Mouse (Mus musculus) hindbrain, embryonic 11.5 days (tissue): ENCODE data around the gene Ikzf2. TPM values are rescaled to one million over a fixed set of nuclear protein-coding genes. Genes with fewer than 3 reads are reported as not detected.

ENCODE experiments used
- ATAC-seq: fragments of 200-750 bp; cut with Nextera tagmentation; 2 replicates; pipeline ENCODE4 v1.8.0; 2017; ENCODE audit warnings: mild to moderate bottlenecking, moderate TSS enrichment, moderate library complexity; ENCODE audit not compliant: low FRiP score
- DNase-seq: peaks from one replicate; pipeline ENCODE4 v3.0.0-alpha.2; 2015; ENCODE audit warnings: low spot score
- H3K27ac ChIP-seq: fragments of 300-500 bp; sonication (generic); 2 replicates; pipeline ENCODE4 v1.5.1; 2014; ENCODE audit warnings: mild to moderate bottlenecking, low read depth, low read length
- H3K27me3 ChIP-seq: fragments of 300-500 bp; sonication (generic); 2 replicates; pipeline ENCODE4 v1.6.1; 2014; ENCODE audit warnings: mild to moderate bottlenecking, low read length, moderate library complexity, mixed read lengths; ENCODE audit not compliant: control insufficient read depth, insufficient read depth
- H3K36me3 ChIP-seq: fragments of 300-500 bp; sonication (generic); 2 replicates; pipeline ENCODE4 v1.6.1; 2014; ENCODE audit warnings: mild to moderate bottlenecking, low read length, moderate library complexity, mixed read lengths; ENCODE audit not compliant: control insufficient read depth, insufficient read depth
- H3K4me1 ChIP-seq: fragments of 300-500 bp; sonication (generic); replicated peaks from 2 replicates; pipeline ENCODE4 v1.6.1; 2014; ENCODE audit warnings: low read length, mixed read lengths; ENCODE audit not compliant: control insufficient read depth, insufficient read depth
- H3K4me2 ChIP-seq: fragments of 300-500 bp; sonication (generic); replicated peaks from 2 replicates; pipeline ENCODE4 v1.6.1; 2014; ENCODE audit warnings: mild to moderate bottlenecking, low read depth, low read length
- H3K4me3 ChIP-seq: fragments of 300-500 bp; sonication (generic); 2 replicates; pipeline ENCODE4 v1.5.1; 2014; ENCODE audit warnings: low read depth, low read length
- H3K9ac ChIP-seq: fragments of 300-500 bp; sonication (generic); 2 replicates; pipeline ENCODE4 v1.6.1; 2014; ENCODE audit warnings: low read depth, low read length
- H3K9me3 ChIP-seq: fragments of 300-500 bp; sonication (generic); 2 replicates; pipeline ENCODE4 v1.6.1; 2016; ENCODE audit warnings: low read length; ENCODE audit not compliant: control insufficient read depth
- WGBS: fragments of 180-500 bp; shearing (Covaris S2); extraction: QIAGEN DNeasy Blood & Tissue Kit; methylation state at CpG from one replicate; pipeline ENCODE4 v1.1.7; 2014; 5-methylcytosine and 5-hydroxymethylcytosine counted together
- polyA plus RNA-seq: library from polyadenylated mRNA; unstranded; fragments of >200 nt; fragmentation: Nextera tagmentation; extraction: Ambion mirVana; gene quantifications from 2 replicates; pipeline ENCODE4 v1.2.1, GENCODE M21; 2014

The Ikzf2 gene
- polyA plus RNA-seq, 1 experiment from 2014 or later = 5.1 TPM

DNA sequence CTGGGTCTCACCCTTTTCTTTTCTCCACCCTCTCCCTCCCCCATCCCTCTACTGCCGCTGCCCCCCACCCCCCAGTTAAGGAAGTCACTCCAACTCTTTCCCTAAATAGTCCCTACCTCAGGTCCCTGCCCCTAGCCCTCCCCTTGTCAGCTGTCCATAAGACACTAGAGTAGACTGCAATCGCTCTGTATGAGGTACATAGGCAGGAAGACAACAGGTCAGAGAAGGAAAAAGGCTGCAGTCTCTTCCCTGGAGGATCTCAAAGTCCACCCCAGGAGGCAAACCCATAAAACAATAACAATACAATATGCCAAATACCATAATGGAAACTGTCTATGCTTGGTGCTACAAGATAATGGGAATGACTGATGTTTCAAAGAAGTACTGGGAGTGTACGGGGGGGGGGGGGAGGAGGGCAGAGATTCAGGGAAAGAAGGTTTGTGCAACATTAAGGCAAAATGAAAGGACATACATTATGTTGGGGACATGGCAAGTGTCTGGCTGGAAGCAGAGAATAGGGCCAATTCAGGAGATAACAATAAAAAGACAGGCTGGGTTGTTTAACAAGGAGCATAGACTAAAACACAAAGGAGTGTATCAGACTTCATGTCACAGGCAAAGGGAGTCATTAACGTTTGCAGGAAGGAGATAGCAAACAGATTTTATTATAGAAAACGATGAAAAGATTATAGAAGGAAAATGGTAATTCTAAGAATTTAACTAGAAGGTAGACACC is 30.8 kb downstream of the Ikzf2 start:
- Histone ChIP-seq H3K9me3 (no peaks in the 10 kb centered on the region), H3K4me3 (no peak overlapping the region), H3K9ac (no peak overlapping the region), H3K36me3 (no peaks in the 10 kb centered on the region), H3K4me1 (no peaks in the 10 kb centered on the region; the same call in 1 of the 2 replicates), H3K27ac (no peak overlapping the region), H3K27me3 (no peaks in the 10 kb centered on the region), H3K4me2 (no peak overlapping the region)
- DNase-seq (no peak), ATAC-seq (peak; percentile 38; the same call in 1 of the 2 replicates)
- WGBS = 48% methylated on average over 5 of the region's 5 CpGs

DNA sequence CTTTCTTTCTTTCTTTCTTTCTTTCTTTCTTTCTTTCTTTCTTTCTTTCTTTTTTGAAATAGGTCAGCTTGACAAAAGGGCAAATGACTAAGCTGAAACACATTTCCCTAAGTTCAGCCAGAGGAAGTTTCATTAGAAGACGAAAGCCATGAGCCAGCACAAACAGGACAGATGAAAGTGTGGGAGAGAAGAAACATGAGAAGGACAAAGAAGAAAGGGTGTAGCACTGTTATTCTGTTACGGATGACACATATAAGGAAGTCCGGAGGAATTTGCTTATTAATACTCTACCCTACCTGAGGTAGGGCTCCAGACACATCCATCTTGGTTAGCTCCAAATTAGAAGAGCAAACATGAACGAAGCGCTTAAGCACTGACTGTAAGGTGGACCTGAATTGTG is 31.7 kb downstream of the Ikzf2 start:
- no peaks in the 10 kb centered on the region; the same call in 1 of the 2 replicates for H3K4me1 ChIP-seq
- H3K9me3 ChIP-seq = no peaks in the 10 kb centered on the region
- H3K27ac ChIP-seq = no peak overlapping the region
- 89% methylated on average over 5 of the region's 5 CpGs for WGBS
- no peak overlapping the region for H3K4me2 ChIP-seq
- H3K9ac ChIP-seq = no peak overlapping the region
- no peaks in the 10 kb centered on the region for H3K27me3 ChIP-seq
- no peaks in the 10 kb centered on the region for H3K36me3 ChIP-seq
- DNase-seq = no peak
- H3K4me3 ChIP-seq = no peak overlapping the region
- no peak for ATAC-seq

DNA sequence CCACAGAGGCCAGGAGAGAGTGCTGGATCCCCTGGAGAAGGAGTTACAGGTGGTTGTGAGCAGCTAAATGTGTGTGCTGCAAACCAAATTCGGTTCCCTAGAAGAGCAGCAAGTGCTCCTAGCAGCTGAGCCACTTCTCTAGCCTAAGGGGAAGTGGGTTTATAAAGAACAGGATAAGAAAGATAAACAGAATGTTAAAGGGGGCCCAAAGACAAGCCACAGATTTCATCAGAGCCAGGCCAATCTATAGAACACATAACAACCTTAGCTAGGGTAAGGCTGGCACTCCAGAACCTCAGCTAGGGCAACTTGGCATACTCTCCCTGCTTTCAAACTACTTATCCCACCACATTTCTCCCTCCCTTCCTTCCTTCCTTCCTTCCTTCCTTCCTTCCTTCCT is 32.1 kb downstream of the Ikzf2 start:
- no peak overlapping the region for H3K9ac ChIP-seq
- H3K27me3 ChIP-seq = no peaks in the 10 kb centered on the region
- H3K4me2 ChIP-seq = no peak overlapping the region
- ATAC-seq = no peak
- H3K4me1 ChIP-seq = no peaks in the 10 kb centered on the region; the same call in 1 of the 2 replicates
- H3K36me3 ChIP-seq = no peaks in the 10 kb centered on the region
- no peak overlapping the region for H3K27ac ChIP-seq
- no peak overlapping the region for H3K4me3 ChIP-seq
- DNase-seq = no peak
- H3K9me3 ChIP-seq = no peaks in the 10 kb centered on the region
- 79% methylated on average over 1 of the region's 1 CpGs for WGBS

DNA sequence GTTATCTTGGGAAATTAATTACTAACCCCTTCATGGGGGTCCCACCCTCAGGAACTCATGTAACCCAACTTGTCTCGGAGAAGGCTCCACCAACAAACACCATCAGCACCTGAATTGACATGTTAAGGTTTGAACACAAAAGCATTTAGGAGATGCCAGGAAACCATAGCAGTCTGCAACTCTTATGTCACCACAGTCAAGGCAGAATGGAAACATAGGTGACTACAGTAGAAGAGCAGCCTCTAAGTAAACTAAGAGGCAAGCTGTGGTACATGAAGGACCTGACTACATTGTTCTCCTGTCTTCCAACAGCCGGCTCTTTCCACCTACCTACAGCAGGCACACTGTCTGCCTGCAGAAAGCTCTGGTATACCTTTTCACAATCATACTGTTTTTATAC is 33.6 kb downstream of the Ikzf2 start:
- no peak for ATAC-seq

DNA sequence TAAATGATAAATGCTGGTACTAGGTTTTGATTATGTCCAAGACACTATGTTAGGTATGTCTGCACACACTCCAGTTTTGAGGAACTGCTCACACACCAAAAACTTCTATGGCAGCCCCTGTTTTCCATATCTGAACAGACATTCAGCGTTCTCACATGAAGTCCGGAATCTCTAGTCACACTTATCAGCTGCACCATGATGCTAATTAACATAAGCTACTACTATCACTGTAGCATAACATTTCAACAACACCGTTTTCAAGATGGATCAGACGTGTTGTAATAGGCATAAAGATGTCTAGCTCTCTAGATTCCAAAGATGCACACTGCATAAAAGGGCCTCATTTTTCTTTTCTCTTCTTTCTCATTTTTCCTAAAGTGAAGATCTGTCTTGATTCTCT is 43.9 kb downstream of the Ikzf2 start:
- H3K4me1 ChIP-seq = no peaks in the 10 kb centered on the region
- 91% methylated on average over 4 of the region's 4 CpGs for WGBS
- no peak for DNase-seq

More for the DNA sequence above, 33.6 kb downstream of the Ikzf2 start:
- Histone ChIP-seq H3K9me3 (no peaks in the 10 kb centered on the region), H3K4me1 (no peaks in the 10 kb centered on the region; the same call in 1 of the 2 replicates), H3K4me3 (no peak overlapping the region), H3K9ac (no peak overlapping the region), H3K27ac (no peak overlapping the region), H3K36me3 (no peaks in the 10 kb centered on the region), H3K4me2 (no peak overlapping the region), H3K27me3 (no peaks in the 10 kb centered on the region)
- DNase-seq = no peak
- WGBS = 84% methylated on average over 2 of the region's 2 CpGs

DNA sequence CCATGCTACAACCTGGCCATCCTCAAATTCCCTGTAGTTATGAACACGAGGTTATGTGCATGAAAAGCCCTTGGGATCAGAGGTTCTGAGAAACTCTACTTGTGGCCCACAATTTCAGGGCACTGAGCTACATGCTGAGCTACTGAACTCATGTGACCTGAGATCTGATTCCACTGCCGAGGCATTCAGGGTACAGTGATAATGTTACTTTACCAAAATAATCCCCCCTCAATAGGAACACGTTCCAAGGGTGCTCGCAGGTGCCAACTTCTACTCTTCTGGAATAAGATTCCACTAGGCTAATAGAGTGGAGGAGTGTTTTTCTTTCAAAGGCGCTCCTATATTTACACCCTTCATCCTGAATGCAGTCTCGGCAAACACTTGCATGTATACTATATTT is 45.1 kb downstream of the Ikzf2 start:
- Histone ChIP-seq H3K36me3 (no peaks in the 10 kb centered on the region), H3K9ac (no peak overlapping the region), H3K9me3 (no peaks in the 10 kb centered on the region), H3K27ac (no peak overlapping the region), H3K4me3 (no peak overlapping the region), H3K27me3 (no peaks in the 10 kb centered on the region), H3K4me1 (no peaks in the 10 kb centered on the region), H3K4me2 (no peak overlapping the region)
- DNase-seq (no peak), ATAC-seq (no peak)
- WGBS = 82% methylated on average over 6 of the region's 6 CpGs

More for the DNA sequence above, 43.9 kb downstream of the Ikzf2 start:
- Histone ChIP-seq H3K4me2 (no peak overlapping the region), H3K9ac (no peak overlapping the region), H3K4me3 (no peak overlapping the region), H3K9me3 (no peaks in the 10 kb centered on the region), H3K27ac (no peak overlapping the region), H3K27me3 (no peaks in the 10 kb centered on the region), H3K36me3 (no peaks in the 10 kb centered on the region)
- ATAC-seq = no peak

DNA sequence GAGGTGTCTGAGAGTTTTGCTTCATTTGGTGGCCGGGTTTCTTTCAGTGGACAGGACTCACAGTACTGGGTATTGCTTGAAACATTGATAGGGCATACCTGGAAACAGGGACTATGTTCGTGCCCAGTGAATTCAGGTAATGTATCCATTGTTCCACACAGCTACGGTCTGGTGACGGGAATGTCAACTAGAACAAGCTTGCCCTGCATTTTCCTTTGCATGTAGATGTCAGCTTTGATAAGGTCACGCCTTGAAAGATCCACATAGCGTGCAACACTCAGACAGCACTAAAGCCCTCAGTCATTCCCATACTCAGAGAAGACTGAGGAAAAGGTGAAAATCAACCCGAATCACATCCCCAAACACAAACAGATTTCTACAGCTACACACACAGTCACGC is 48.7 kb downstream of the Ikzf2 start:
- 84% methylated on average over 8 of the region's 8 CpGs for WGBS

DNA sequence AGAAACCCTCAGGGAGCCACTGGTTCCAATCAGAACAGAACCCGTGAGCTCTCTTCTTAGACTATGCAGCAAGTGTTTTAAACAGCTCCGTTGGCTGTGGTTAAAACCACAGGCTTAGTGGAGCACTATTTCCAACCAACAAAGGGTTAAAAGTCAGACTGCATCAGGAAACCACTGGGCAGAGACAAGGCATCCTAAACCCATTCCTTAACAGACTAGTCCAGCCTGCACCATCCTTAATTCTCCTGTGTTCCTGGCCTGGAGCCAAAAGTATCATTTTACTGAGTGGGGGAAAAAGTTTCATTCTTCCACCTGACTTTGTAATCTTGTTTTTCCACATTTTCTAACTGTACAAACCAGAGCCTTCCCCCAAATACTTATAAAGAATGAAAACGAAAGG is 49.1 kb downstream of the Ikzf2 start:
- Histone ChIP-seq H3K4me1 (no peaks in the 10 kb centered on the region), H3K27me3 (no peaks in the 10 kb centered on the region), H3K9me3 (no peaks in the 10 kb centered on the region), H3K4me3 (no peak overlapping the region), H3K36me3 (no peaks in the 10 kb centered on the region), H3K9ac (no peak overlapping the region), H3K4me2 (no peak overlapping the region), H3K27ac (no peak overlapping the region)
- 74% methylated on average over 3 of the region's 3 CpGs for WGBS
- ATAC-seq = no peak
- no peak for DNase-seq

More for the DNA sequence above, 48.7 kb downstream of the Ikzf2 start:
- ATAC-seq = no peak
- no peak for DNase-seq
- H3K36me3 ChIP-seq = no peaks in the 10 kb centered on the region
- H3K27ac ChIP-seq = no peak overlapping the region
- no peaks in the 10 kb centered on the region for H3K4me1 ChIP-seq
- H3K4me2 ChIP-seq = no peak overlapping the region
- H3K9me3 ChIP-seq = no peaks in the 10 kb centered on the region
- H3K27me3 ChIP-seq = no peaks in the 10 kb centered on the region
- H3K9ac ChIP-seq = no peak overlapping the region
- H3K4me3 ChIP-seq = no peak overlapping the region

DNA sequence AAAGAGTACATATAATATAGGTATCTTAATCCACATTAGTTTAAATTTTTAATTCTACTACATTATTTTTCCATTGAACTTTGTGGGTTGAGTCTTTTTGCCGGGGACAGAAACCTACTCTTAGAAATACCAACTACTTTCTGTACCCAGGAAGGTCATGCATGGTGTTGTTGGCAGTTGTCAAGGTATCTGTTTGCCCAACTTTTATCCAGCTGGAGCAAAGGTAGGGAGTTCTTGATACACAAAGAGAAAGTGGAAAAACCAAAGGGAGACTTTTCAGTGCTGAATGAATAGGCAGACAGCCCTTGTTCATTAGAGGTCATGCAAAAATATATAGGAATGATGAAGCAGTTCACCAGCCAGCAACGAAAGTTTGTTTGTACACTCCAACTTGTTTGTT is 52.8 kb downstream of the Ikzf2 start:
- 96% methylated on average over 2 of the region's 2 CpGs for WGBS

More for the DNA sequence above, 52.8 kb downstream of the Ikzf2 start:
- DNase-seq (no peak), ATAC-seq (no peak)
- no peaks in the 10 kb centered on the region for H3K27me3 ChIP-seq
- H3K4me2 ChIP-seq = no peak overlapping the region
- H3K4me1 ChIP-seq = no peaks in the 10 kb centered on the region
- no peak overlapping the region for H3K9ac ChIP-seq
- H3K27ac ChIP-seq = no peak overlapping the region
- H3K4me3 ChIP-seq = no peak overlapping the region
- no peaks in the 10 kb centered on the region for H3K9me3 ChIP-seq
- H3K36me3 ChIP-seq = no peaks in the 10 kb centered on the region
